ENCODE assay signal across 33 mouse cellular contexts in genomic region chr4:135370372-135370771, GRCm38 (mm10). TPM values are rescaled to one million over a fixed set of nuclear protein-coding genes. Genes with fewer than 3 reads are reported as not detected.
"Had no signal": no experiment of that assay in that cellular context is flagged by ENCODE, and none has a peak within 500 bp of the region (broad histone marks: within the 10 kb centered on the region; RNA-seq: fewer than 3 reads in every experiment).

No protein-coding gene starts in this region.

- DNase-seq: left cerebral cortex, postnatal 4 days; liver; liver, embryonic 13.5 days; liver, postnatal 0 days; lung, adult 18-20 months; lung, adult 2 months; lung, embryonic 14.5 days; lung, postnatal 10 days; lung, postnatal 14 days; lung, postnatal 36 days; lung, postnatal 4 days; midbrain, embryonic 14.5 days had no signal

- H3K9ac ChIP-seq: limb, embryonic 12.5 days; limb, embryonic 13.5 days; limb, embryonic 15.5 days; liver, embryonic 12.5 days; liver, embryonic 13.5 days; liver, embryonic 14.5 days; liver, embryonic 15.5 days; liver, postnatal 0 days; lung, embryonic 14.5 days; lung, embryonic 15.5 days; midbrain, embryonic 12.5 days; midbrain, embryonic 13.5 days; midbrain, embryonic 15.5 days; neural tube, embryonic 12.5 days had no signal

- H3K9me3 ChIP-seq: limb, embryonic 10.5 days; limb, embryonic 13.5 days; lung, embryonic 15.5 days; midbrain, embryonic 10.5 days; midbrain, embryonic 15.5 days; neural tube, embryonic 12.5 days had no signal

- H3K27ac ChIP-seq: limb, embryonic 10.5 days; limb, embryonic 12.5 days; limb, embryonic 13.5 days; limb, embryonic 15.5 days; liver, embryonic 12.5 days; liver, embryonic 13.5 days; liver, embryonic 14.5 days; liver, embryonic 15.5 days; lung, embryonic 15.5 days; macrophage; midbrain, embryonic 10.5 days; midbrain, embryonic 12.5 days; midbrain, embryonic 13.5 days; midbrain, embryonic 15.5 days; neural tube, embryonic 12.5 days had no signal

- ATAC-seq: liver, embryonic 12.5 days; liver, postnatal 0 days; lung, postnatal 0 days; midbrain, embryonic 13.5 days; midbrain, embryonic 15.5 days; midbrain, embryonic 16.5 days had no signal

- H3K4me2 ChIP-seq: limb, embryonic 12.5 days; limb, embryonic 13.5 days; limb, embryonic 15.5 days; liver, embryonic 12.5 days; liver, embryonic 13.5 days; liver, embryonic 15.5 days; lung, embryonic 14.5 days; lung, embryonic 15.5 days; midbrain, embryonic 11.5 days; midbrain, embryonic 12.5 days; midbrain, embryonic 13.5 days; midbrain, embryonic 15.5 days; neural tube, embryonic 12.5 days had no signal

- H3K36me3 ChIP-seq: limb, embryonic 10.5 days; limb, embryonic 12.5 days; limb, embryonic 13.5 days; limb, embryonic 15.5 days; liver, embryonic 12.5 days; liver, embryonic 13.5 days; liver, embryonic 15.5 days; lung, embryonic 15.5 days; midbrain, embryonic 10.5 days; midbrain, embryonic 12.5 days; midbrain, embryonic 13.5 days; midbrain, embryonic 15.5 days; neural tube, embryonic 12.5 days had no signal

- H3K27me3 ChIP-seq: limb, embryonic 12.5 days; limb, embryonic 13.5 days; limb, embryonic 15.5 days; liver, embryonic 15.5 days; lung, embryonic 15.5 days; midbrain, embryonic 12.5 days; midbrain, embryonic 13.5 days; midbrain, embryonic 15.5 days; neural tube, embryonic 12.5 days had no signal

- H3K4me3 ChIP-seq: limb, embryonic 10.5 days; limb, embryonic 12.5 days; limb, embryonic 13.5 days; limb, embryonic 15.5 days; liver, embryonic 12.5 days; liver, embryonic 13.5 days; liver, embryonic 15.5 days; lung, embryonic 15.5 days; megakaryocyte, embryonic 14.5 days; midbrain, embryonic 10.5 days; midbrain, embryonic 12.5 days; midbrain, embryonic 13.5 days; midbrain, embryonic 15.5 days; myocyte; neural tube, embryonic 12.5 days had no signal

- H3K4me1 ChIP-seq: limb, embryonic 13.5 days; limb, embryonic 15.5 days; liver, embryonic 12.5 days; liver, embryonic 13.5 days; liver, embryonic 15.5 days; lung, embryonic 15.5 days; megakaryocyte, embryonic 14.5 days; midbrain, embryonic 10.5 days; midbrain, embryonic 12.5 days; midbrain, embryonic 13.5 days; midbrain, embryonic 15.5 days; neural tube, embryonic 12.5 days had no signal

RNA-seq across cellular contexts. Expression of gene Ncmap, which starts 27.7 kb away (rescaled TPM):
- total RNA-seq: megakaryocyte, adult 5-6 weeks; monocyte, adult 5-6 weeks had no signal
- polyA plus RNA-seq: macrophage had no signal
